Comparison of ENCODE assay signal across 12 mouse cellular contexts in the genomic region with DNA sequence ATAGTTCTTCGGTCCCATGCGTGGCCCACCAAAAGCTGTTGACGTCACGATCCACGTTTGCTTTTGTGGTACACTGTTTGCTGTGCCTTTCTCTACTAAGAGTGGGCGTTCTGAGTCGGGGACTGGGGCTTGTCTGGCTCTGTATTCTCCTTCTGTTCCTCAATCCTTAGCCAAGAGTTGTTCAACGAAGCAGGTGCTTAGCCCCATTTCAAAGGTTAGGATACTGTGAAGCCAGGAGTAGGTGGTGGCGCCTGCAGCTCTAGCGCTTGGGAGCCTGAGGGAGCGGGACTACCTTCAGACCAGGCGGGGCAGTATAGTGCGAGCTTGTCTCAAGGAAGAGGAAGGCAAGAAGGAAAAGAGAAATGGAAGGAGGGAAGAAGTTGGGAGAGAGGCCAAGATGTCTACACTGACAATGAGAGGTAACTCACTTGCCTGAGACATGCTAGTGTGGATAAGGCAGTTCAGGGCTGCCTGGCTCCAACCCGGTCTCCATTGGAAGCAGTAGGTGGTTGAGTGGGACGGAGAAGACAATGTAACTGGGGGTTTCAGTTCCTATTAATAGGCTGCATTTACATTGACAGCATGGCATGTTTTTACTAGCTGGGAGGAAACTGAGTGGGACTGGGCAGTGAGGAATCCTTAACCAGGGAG. TPM values are rescaled to one million over a fixed set of nuclear protein-coding genes. Genes with fewer than 3 reads are reported as not detected.
DNase-seq lines count a peak whose midpoint lies in the region; ATAC-seq and TF ChIP-seq lines count a peak whose summit lies in the region.
"Had no signal": no experiment of that assay in that cellular context is flagged by ENCODE, and none has a peak within 500 bp of the region (broad histone marks: within the 10 kb centered on the region; RNA-seq: fewer than 3 reads in every experiment).

No protein-coding gene starts in this region.

- no peaks in the 10 kb centered on the region for H3K27me3 ChIP-seq in midbrain, embryonic 13.5 days
- H3K27me3 ChIP-seq: forebrain, embryonic 15.5 days had no signal

- peak overlapping the region; percentile 73; the same call in 1 of the 2 replicates for H3K27ac ChIP-seq in ES-E14 (ENCODE audit: insufficient read depth, low read depth, low read length, poor library complexity, severe bottlenecking)
- H3K27ac ChIP-seq in cortical plate, adult 2 months (ENCODE audit: insufficient read depth, low read length), result peak overlapping the region; percentile 1; the same call in 1 of the 2 replicates
- H3K27ac ChIP-seq in midbrain, embryonic 13.5 days, result peak overlapping the region; percentile 54; the same call in 1 of the 2 replicates
- H3K27ac ChIP-seq: forebrain, embryonic 15.5 days had no signal

- peak overlapping the region; percentile 17; the same call in 1 of the 2 replicates for H3K9ac ChIP-seq in ES-E14 (ENCODE audit: insufficient read depth, low read depth, low read length, poor library complexity, severe bottlenecking)
- H3K9ac ChIP-seq in midbrain, embryonic 13.5 days (replicated peaks), result no peak overlapping the region
- H3K9ac ChIP-seq: forebrain, embryonic 15.5 days had no signal

- peak overlapping the region; percentile 8 to 24; a peak in 2 of 4 replicates for H3K4me3 ChIP-seq in ES-E14 (ENCODE audit: insufficient read depth in 1 of 2, low read depth in 1 of 2, low read length in 2 of 2, poor library complexity in 1 of 2, severe bottlenecking in 1 of 2)
- no peak overlapping the region; the same call in 1 of the 2 replicates for H3K4me3 ChIP-seq in cortical plate, adult 2 months (ENCODE audit: insufficient read depth, low read length)
- no peak overlapping the region for H3K4me3 ChIP-seq in midbrain, embryonic 13.5 days (replicated peaks)
- H3K4me3 ChIP-seq: forebrain, embryonic 15.5 days had no signal

- peaks cover 8 to 22% of the 10 kb centered on the region in 2 experiments; a peak in 3 of 4 replicates for H3K4me1 ChIP-seq in ES-E14 (ENCODE audit: control insufficient read depth in 2 of 2, insufficient read depth in 2 of 2, low read length in 2 of 2, poor library complexity in 1 of 2)
- H3K4me1 ChIP-seq in cortical plate, adult 2 months (ENCODE audit: control insufficient read depth, insufficient read depth, low read length), result 0 out of 2 replicates have a peak, but pooled peaks cover 2% of the 10 kb centered on the region
- peaks cover 19% of the 10 kb centered on the region for H3K4me1 ChIP-seq in midbrain, embryonic 13.5 days (replicated peaks)

- H3K36me3 ChIP-seq in ES-E14 (ENCODE audit: control insufficient read depth, insufficient read depth, low read length, poor library complexity, severe bottlenecking), result no peaks in the 10 kb centered on the region
- H3K36me3 ChIP-seq in midbrain, embryonic 13.5 days, result no peaks in the 10 kb centered on the region
- H3K36me3 ChIP-seq: forebrain, embryonic 15.5 days had no signal

- no peak for TF ChIP-seq POLR2A in cortical plate, adult 2 months (IDR thresholded peaks at IDR 0.05; ENCODE audit: extremely low read depth, insufficient read depth, low read length)

- peak overlapping the region; percentile 35 for H3K4me2 ChIP-seq in midbrain, embryonic 13.5 days (replicated peaks)
- H3K4me2 ChIP-seq: forebrain, embryonic 15.5 days had no signal

- H3K9me3 ChIP-seq in ES-E14 (ENCODE audit: control insufficient read depth, insufficient read depth, low read depth, low read length), result no peaks in the 10 kb centered on the region
- no peaks in the 10 kb centered on the region for H3K9me3 ChIP-seq in midbrain, embryonic 13.5 days
- H3K9me3 ChIP-seq: forebrain, embryonic 15.5 days had no signal

- peak; percentile 26; the same call in 1 of the 2 replicates for ATAC-seq in midbrain, embryonic 13.5 days
- ATAC-seq: forebrain, embryonic 15.5 days had no signal

- DNase-seq in layer of hippocampus, adult 18-20 months (ENCODE audit: low spot score in 2 of 2), result peak; percentile 16 to 41
- no peak for DNase-seq in layer of hippocampus, adult 9-10 months (ENCODE audit: low spot score)
- DNase-seq in ES-E14 (ENCODE audit: low read depth, low spot score), result no peak
- DNase-seq in thymus, postnatal 10 days (ENCODE audit: low spot score in 2 of 2), result no peak
- DNase-seq in thymus, postnatal 4 days, result no peak
- DNase-seq in cerebellum, adult 18-20 months, result no peak
- DNase-seq: kidney, postnatal 10 days had no signal

- in situ Hi-C loops in ES-E14 (cut with MboI; ENCODE audit: low sequenced_read_pairs in 2 of 2, unreplicated experiment in 2 of 2), result no loop called here

- TF ChIP-seq CTCF in cortical plate, adult 2 months (IDR thresholded peaks at IDR 0.05; ENCODE audit: extremely low read depth, insufficient read depth, low read length), result no peak

- WGBS in midbrain, embryonic 13.5 days, result 76% methylated on average over 15 of the region's 15 CpGs

TF ChIP-seq in ES-E14, 5 proteins besides CTCF, POLR2A, EP300 and RAD21:
- TF ChIP-seq HCFC1 (IDR thresholded peaks at IDR 0.05; ENCODE audit: borderline replicate concordance, insufficient read depth, low read length) (no peak), ZNF384 (IDR thresholded peaks at IDR 0.05; ENCODE audit: low read depth, low read length) (no peak), CHD2 (IDR thresholded peaks at IDR 0.05; ENCODE audit: low read depth, low read length) (no peak), MAFK (IDR thresholded peaks at IDR 0.05; ENCODE audit: insufficient read depth, low read depth, low read length) (no peak), ZC3H11A (IDR thresholded peaks at IDR 0.05; ENCODE audit: borderline replicate concordance, low read depth, low read length) (no peak)

RNA-seq across cellular contexts. Expression of a gene that starts 9.0 kb away (rescaled TPM):
- under 1 TPM; 0.20 to 0.22 TPM for total RNA-seq in layer of hippocampus, adult 18-20 months (2021)
- 1.1 and 1.2 TPM in 2 replicates for total RNA-seq in ES-E14 (2012; rRNA removed)
- 1.8 and 1.9 TPM in 2 replicates for polyA plus RNA-seq in cortical plate, adult 2 months (2012; rRNA removed)
- polyA plus RNA-seq in midbrain, embryonic 13.5 days (2015; fragmentation: Nextera tagmentation; extraction: Ambion mirVana), result 0.06 and 0.11 TPM in 2 replicates

RNA-seq across cellular contexts. Expression of a gene that starts 9.9 kb away (rescaled TPM):
- total RNA-seq in layer of hippocampus, adult 18-20 months (2021), result under 1 TPM; 0.41 to 0.79 TPM
- 4.3 and 8.9 TPM in 2 replicates for total RNA-seq in ES-E14 (2012; rRNA removed)
- 1.1 and 1.2 TPM in 2 replicates for polyA plus RNA-seq in cortical plate, adult 2 months (2012; rRNA removed)
- polyA plus RNA-seq in midbrain, embryonic 13.5 days (2015; fragmentation: Nextera tagmentation; extraction: Ambion mirVana), result 0.73 and 1.1 TPM in 2 replicates
- total RNA-seq: CH12.LX had no signal
- polyA plus RNA-seq: lung, postnatal 0 days had no signal

RNA-seq across cellular contexts. Expression of a gene that starts 24.4 kb away (rescaled TPM):
- total RNA-seq in layer of hippocampus, adult 18-20 months (2021), result not detected
- 0.22 and 0.42 TPM in 2 replicates for total RNA-seq in ES-E14 (2012; rRNA removed)
- polyA plus RNA-seq in cortical plate, adult 2 months (2012; rRNA removed), result not detected in 2 replicates
- polyA plus RNA-seq in midbrain, embryonic 13.5 days (2015; fragmentation: Nextera tagmentation; extraction: Ambion mirVana), result not detected in 2 replicates
- total RNA-seq: CH12.LX had no signal
- polyA plus RNA-seq: forebrain, embryonic 15.5 days; lung, postnatal 0 days had no signal

RNA-seq across cellular contexts. Expression of a gene that starts 26.0 kb away (rescaled TPM):
- 10 to 100 TPM in 1 of 2 experiments, 1 to 10 TPM in 1; 9.5 to 12.0 TPM for total RNA-seq in layer of hippocampus, adult 18-20 months (2021)
- 28.5 and 31.8 TPM in 2 replicates for total RNA-seq in ES-E14 (2012; rRNA removed)
- polyA plus RNA-seq in cortical plate, adult 2 months (2012; rRNA removed), result 14.2 and 14.5 TPM in 2 replicates
- polyA plus RNA-seq in midbrain, embryonic 13.5 days (2015; fragmentation: Nextera tagmentation; extraction: Ambion mirVana), result 6.5 and 8.4 TPM in 2 replicates

RNA-seq across cellular contexts. Expression of a gene that starts 26.3 kb away (rescaled TPM):
- total RNA-seq in layer of hippocampus, adult 18-20 months (2021), result 1 to 10 TPM; 4.5 to 5.7 TPM
- 7.6 and 10.5 TPM in 2 replicates for total RNA-seq in ES-E14 (2012; rRNA removed)
- 10.3 and 11.9 TPM in 2 replicates for polyA plus RNA-seq in cortical plate, adult 2 months (2012; rRNA removed)
- 23.1 and 23.2 TPM in 2 replicates for polyA plus RNA-seq in midbrain, embryonic 13.5 days (2015; fragmentation: Nextera tagmentation; extraction: Ambion mirVana)

Comparison
In these comparisons a context has a peak if more than half of its experiments do, and no peak if none do; other contexts are left out.
1. DNase-seq: peak in layer of hippocampus, adult 18-20 months (2 of 2); none in layer of hippocampus, adult 9-10 months (single experiment), ES-E14 (single experiment), thymus, postnatal 10 days (0 of 2), thymus, postnatal 4 days (single experiment) and cerebellum, adult 18-20 months (0 of 2).
2. H3K27ac ChIP-seq: peak in every context shown above with its lines; median percentile 73 in ES-E14; 54 in midbrain, embryonic 13.5 days; 1 in cortical plate, adult 2 months.
3. H3K4me3 ChIP-seq: peak in ES-E14 (2 of 2); none in cortical plate, adult 2 months (single experiment) and midbrain, embryonic 13.5 days (single experiment).